Mouse (Mus musculus) retina, adult 2 months (tissue): ENCODE data around the gene 1300017J02Rik.
A peak's percentile ranks its signal among the peaks of the same experiment; 100 is the strongest.
"Not testable (repeated sequence)": the region's sequence is repeated elsewhere in the genome, so short reads cannot be mapped to it uniquely, and the experiment has no call there.

ENCODE experiments used
- DNase-seq: peaks from one replicate; pipeline ENCODE4 v3.0.0-alpha.2; 2012; ENCODE audit warnings: low read depth, low spot score

The 1300017J02Rik gene

GRCm38 (mm10) chr9:103304927-103305326 lies at the start of gene 1300017J02Rik, which contains the start of gene Topbp1:
1300017J02Rik (minus strand) TSS chr9:103305082.
Topbp1 (plus strand) TSS chr9:103305215.
- peak; percentile 83 for DNase-seq

GRCm38 (mm10) chr9:103353500-103354260 lies 48.8 kb upstream of the 1300017J02Rik start:
- DNase-seq, result not testable (repeated sequence)

GRCm38 (mm10) chr9:103348791-103349190 lies 43.9 kb upstream of the 1300017J02Rik start:
- DNase-seq, result no peak

- no peak for DNase-seq
Measured at GRCm38 (mm10) chr9:103347996-103348490, 43.2 kb upstream of the 1300017J02Rik start.

GRCm38 (mm10) chr9:103347045-103347444 lies 42.2 kb upstream of the 1300017J02Rik start:
- DNase-seq, result no peak

GRCm38 (mm10) chr9:103336912-103337311 lies 32.0 kb upstream of the 1300017J02Rik start:
- no peak for DNase-seq

- no peak for DNase-seq
Measured at GRCm38 (mm10) chr9:103332663-103333062, 27.8 kb upstream of the 1300017J02Rik start.

GRCm38 (mm10) chr9:103326449-103326848 lies 21.6 kb upstream of the 1300017J02Rik start:
- DNase-seq, result no peak

GRCm38 (mm10) chr9:103324678-103325077 lies 19.8 kb upstream of the 1300017J02Rik start:
- DNase-seq, result no peak

GRCm38 (mm10) chr9:103309832-103310231 lies 5.0 kb upstream of the 1300017J02Rik start:
- no peak for DNase-seq

- DNase-seq, result no peak
Measured at GRCm38 (mm10) chr9:103305332-103306041, 605 bp upstream of the 1300017J02Rik start.

- peak; percentile 20 for DNase-seq
Measured at GRCm38 (mm10) chr9:103302666-103303065, 2.2 kb downstream of the 1300017J02Rik start.

- DNase-seq, result no peak
Measured at GRCm38 (mm10) chr9:103302239-103302638, 2.6 kb downstream of the 1300017J02Rik start.

GRCm38 (mm10) chr9:103301086-103301485 lies 3.8 kb downstream of the 1300017J02Rik start:
- no peak for DNase-seq

GRCm38 (mm10) chr9:103294507-103294906 lies 10.4 kb downstream of the 1300017J02Rik start:
- DNase-seq, result no peak

GRCm38 (mm10) chr9:103288489-103289180 lies 16.2 kb downstream of the 1300017J02Rik start:
- DNase-seq, result no peak

GRCm38 (mm10) chr9:103287840-103288488 lies 16.9 kb downstream of the 1300017J02Rik start:
- DNase-seq, result no peak

- no peak for DNase-seq
Measured at GRCm38 (mm10) chr9:103286901-103287422, 17.9 kb downstream of the 1300017J02Rik start.

GRCm38 (mm10) chr9:103286396-103286795 lies 18.5 kb downstream of the 1300017J02Rik start:
- no peak for DNase-seq

- DNase-seq, result no peak
Measured at GRCm38 (mm10) chr9:103276876-103277275, 28.0 kb downstream of the 1300017J02Rik start.

GRCm38 (mm10) chr9:103275676-103276075 lies 29.2 kb downstream of the 1300017J02Rik start:
- DNase-seq, result no peak
